Mouse (Mus musculus) intestine, embryonic 14.5 days (tissue): ENCODE results near the gene Ttc17. TPM values are rescaled to one million over a fixed set of nuclear protein-coding genes. Genes with fewer than 3 reads are reported as not detected.
A peak's percentile ranks its signal among the peaks of the same experiment; 100 is the strongest.

Experiments
- ATAC-seq: fragments of 200-750 bp; cut with Nextera tagmentation; replicated peaks from 2 replicates; pipeline ENCODE4 v1.8.0; 2017; ENCODE audit warnings: low read depth, moderate number of reproducible peaks, moderate TSS enrichment, moderate library complexity; ENCODE audit not compliant: low FRiP score, low TSS enrichment
- DNase-seq: peaks from one replicate; pipeline ENCODE4 v3.0.0-alpha.2; 2018; ENCODE audit warnings: low spot score
- H3K27ac ChIP-seq: fragments of 300-500 bp; sonication (generic); 2 replicates; pipeline ENCODE4 v1.5.1; 2014; ENCODE audit warnings: low read depth, mild to moderate bottlenecking, control low read depth
- H3K27me3 ChIP-seq: fragments of 300-500 bp; sonication (generic); replicated peaks from 2 replicates; pipeline ENCODE4 v1.6.1; 2014; ENCODE audit warnings: low read length, control low read depth; ENCODE audit not compliant: control insufficient read depth, insufficient read depth
- H3K36me3 ChIP-seq: fragments of 300-500 bp; sonication (generic); 2 replicates; pipeline ENCODE4 v1.6.1; 2014; ENCODE audit warnings: low read length, control low read depth; ENCODE audit not compliant: control insufficient read depth, insufficient read depth
- H3K4me1 ChIP-seq: fragments of 300-500 bp; sonication (generic); replicated peaks from 2 replicates; pipeline ENCODE4 v1.6.1; 2014; ENCODE audit warnings: low read length, control low read depth, mixed read lengths; ENCODE audit not compliant: control insufficient read depth, insufficient read depth
- H3K4me2 ChIP-seq: fragments of 300-500 bp; sonication (generic); 2 replicates; pipeline ENCODE4 v1.6.1; 2014; ENCODE audit warnings: low read length
- H3K4me3 ChIP-seq: fragments of 300-500 bp; sonication (generic); 2 replicates; pipeline ENCODE4 v1.5.1; 2014; ENCODE audit warnings: low read depth, low read length, control low read depth, mixed read lengths
- H3K9ac ChIP-seq: fragments of 300-500 bp; sonication (generic); 2 replicates; pipeline ENCODE4 v1.6.1; 2014; ENCODE audit warnings: mild to moderate bottlenecking, low read length
- H3K9me3 ChIP-seq: fragments of 300-500 bp; sonication (generic); 2 replicates; pipeline ENCODE4 v1.6.1; 2016; ENCODE audit warnings: low read length, control low read depth; ENCODE audit not compliant: control insufficient read depth
- WGBS: fragments of 180-500 bp; shearing (Covaris S2); extraction: QIAGEN DNeasy Blood & Tissue Kit; methylation state at CpG from one replicate; pipeline ENCODE4 v1.1.7; 2014; 5-methylcytosine and 5-hydroxymethylcytosine counted together
- microRNA counts: library from miRNA; unstranded; fragments of <30 nt; microRNA quantifications from one replicate; lab custom pipeline; 2016
- microRNA-seq: library from miRNA; unstranded; fragments of <30 nt; microRNA quantifications from one replicate; pipeline ENCODE4, GENCODE M21; 2016
- polyA plus RNA-seq: library from polyadenylated mRNA; unstranded; fragments of >200 nt; fragmentation: Nextera tagmentation; extraction: Ambion mirVana; gene quantifications from 2 replicates; pipeline ENCODE4 v1.2.1, GENCODE M21; 2014

Ttc17 gene
- polyA plus RNA-seq, 1 experiment from 2014 or later = 17.7 TPM

DNA sequence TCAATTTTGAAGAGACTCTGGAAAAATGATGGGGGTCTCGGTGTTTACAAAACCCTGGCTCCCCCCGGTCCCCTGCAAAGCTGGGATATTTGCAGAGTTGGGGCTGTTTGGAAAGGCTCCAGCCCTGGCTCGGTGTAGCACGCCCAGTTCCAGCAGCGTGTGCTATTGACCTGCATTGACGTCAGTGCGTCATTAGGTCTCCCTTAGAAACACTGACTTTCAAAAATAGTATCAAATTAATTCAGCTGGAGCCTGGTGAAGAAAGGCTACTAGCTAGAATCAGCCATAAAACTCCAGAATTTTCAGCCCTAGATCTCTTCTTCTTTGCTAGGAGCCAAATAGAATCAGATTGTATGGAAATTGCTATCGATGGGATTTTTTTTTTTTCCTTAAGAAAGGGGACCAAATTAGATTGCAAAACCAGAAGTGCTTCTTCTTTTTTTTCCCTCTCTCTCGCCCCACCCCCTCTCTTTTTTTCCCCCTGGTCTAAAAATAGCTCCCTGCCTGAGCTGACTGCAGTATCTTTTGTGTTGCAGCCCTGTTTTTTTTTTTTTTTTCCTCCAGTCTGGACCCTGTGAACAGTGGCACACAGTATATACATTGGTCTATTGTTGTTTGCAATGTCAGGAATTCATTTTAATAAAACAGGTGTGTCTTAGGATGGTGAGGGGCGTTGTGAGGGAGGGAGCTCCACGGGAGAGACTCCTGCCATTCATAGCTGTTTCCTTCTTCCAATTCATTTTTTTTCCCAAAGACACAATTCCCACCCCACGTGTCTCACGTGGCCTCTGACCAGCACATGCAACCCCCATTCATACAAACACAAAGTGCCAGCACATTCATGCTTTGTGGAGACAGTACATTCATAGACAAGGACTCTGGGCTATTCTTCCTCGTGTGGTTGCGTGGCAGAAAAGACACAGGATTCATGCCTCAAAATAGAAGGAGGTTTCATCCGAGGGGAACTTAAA lies 141.0 kb downstream of the Ttc17 start:
- H3K27me3 ChIP-seq = peaks cover 18% of the 10 kb centered on the region; the same call in 1 of the 2 replicates
- WGBS = 7% methylated on average over 16 of the region's 16 CpGs
- no peak overlapping the region for H3K27ac ChIP-seq
- H3K4me3 ChIP-seq = peak overlapping the region; percentile 25
- DNase-seq = no peak
- peaks cover 16% of the 10 kb centered on the region for H3K4me1 ChIP-seq
- H3K9ac ChIP-seq = no peak overlapping the region
- H3K9me3 ChIP-seq = no peaks in the 10 kb centered on the region
- ATAC-seq = 0 out of 2 replicates have a peak, but pooled peaks have one; percentile 28
- peak overlapping the region; percentile 57 for H3K4me2 ChIP-seq
- H3K36me3 ChIP-seq = no peaks in the 10 kb centered on the region

GRCm38 (mm10) chr2:94264631-94265098 lies 141.8 kb downstream of the Ttc17 start:
- ATAC-seq (no peak), DNase-seq (no peak)

GRCm38 (mm10) chr2:94264006-94264405 lies 142.5 kb downstream of the Ttc17 start:
- WGBS = 2% methylated on average over 2 of the region's 2 CpGs
- Histone ChIP-seq H3K4me2 (peak overlapping the region; percentile 57), H3K36me3 (no peaks in the 10 kb centered on the region), H3K27ac (no peak overlapping the region), H3K4me3 (peak overlapping the region; percentile 25), H3K27me3 (peaks cover 19% of the 10 kb centered on the region; the same call in 1 of the 2 replicates), H3K9me3 (no peaks in the 10 kb centered on the region), H3K4me1 (peaks cover 16% of the 10 kb centered on the region), H3K9ac (no peak overlapping the region)
- ATAC-seq (no peak), DNase-seq (no peak)

More at GRCm38 (mm10) chr2:94264631-94265098, 141.8 kb downstream of the Ttc17 start:
- Histone ChIP-seq H3K4me2 (peak overlapping the region; percentile 57), H3K27me3 (peaks cover 19% of the 10 kb centered on the region; the same call in 1 of the 2 replicates), H3K9ac (no peak overlapping the region), H3K4me1 (peaks cover 16% of the 10 kb centered on the region), H3K9me3 (no peaks in the 10 kb centered on the region), H3K27ac (no peak overlapping the region), H3K36me3 (no peaks in the 10 kb centered on the region), H3K4me3 (peak overlapping the region; percentile 25)
- WGBS = 2% methylated on average over 12 of the region's 12 CpGs

DNA sequence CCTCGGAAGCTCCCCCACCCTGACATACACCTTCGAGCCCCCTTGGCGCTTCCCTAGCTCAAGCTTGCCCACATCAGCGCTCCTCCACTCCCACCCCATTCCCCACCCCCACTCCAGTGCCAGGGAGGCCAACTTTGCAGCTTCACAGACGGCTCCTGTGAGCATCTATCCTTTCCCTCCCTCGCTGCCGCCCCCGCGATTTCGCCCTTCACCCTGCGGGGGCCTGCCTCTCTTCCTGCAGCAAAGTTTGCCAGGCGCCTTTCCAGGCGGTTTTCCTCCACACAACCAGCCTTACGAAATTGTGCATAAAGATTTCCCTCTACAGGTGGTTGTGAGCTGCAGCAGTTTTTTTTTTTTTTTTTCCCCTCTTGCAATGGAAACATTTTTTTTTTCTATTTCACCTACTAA lies 143.0 kb downstream of the Ttc17 start:
- ATAC-seq (no peak), DNase-seq (peak; percentile 65)
- peaks cover 19% of the 10 kb centered on the region; the same call in 1 of the 2 replicates for H3K27me3 ChIP-seq
- H3K4me3 ChIP-seq = peak overlapping the region; percentile 13; the same call in 1 of the 2 replicates
- no peaks in the 10 kb centered on the region for H3K36me3 ChIP-seq
- H3K9me3 ChIP-seq = no peaks in the 10 kb centered on the region
- H3K4me2 ChIP-seq = peak overlapping the region; percentile 57
- H3K4me1 ChIP-seq = peaks cover 16% of the 10 kb centered on the region
- H3K27ac ChIP-seq = no peak overlapping the region
- under 1% methylated on average over 14 of the region's 14 CpGs for WGBS
- no peak overlapping the region for H3K9ac ChIP-seq

DNA sequence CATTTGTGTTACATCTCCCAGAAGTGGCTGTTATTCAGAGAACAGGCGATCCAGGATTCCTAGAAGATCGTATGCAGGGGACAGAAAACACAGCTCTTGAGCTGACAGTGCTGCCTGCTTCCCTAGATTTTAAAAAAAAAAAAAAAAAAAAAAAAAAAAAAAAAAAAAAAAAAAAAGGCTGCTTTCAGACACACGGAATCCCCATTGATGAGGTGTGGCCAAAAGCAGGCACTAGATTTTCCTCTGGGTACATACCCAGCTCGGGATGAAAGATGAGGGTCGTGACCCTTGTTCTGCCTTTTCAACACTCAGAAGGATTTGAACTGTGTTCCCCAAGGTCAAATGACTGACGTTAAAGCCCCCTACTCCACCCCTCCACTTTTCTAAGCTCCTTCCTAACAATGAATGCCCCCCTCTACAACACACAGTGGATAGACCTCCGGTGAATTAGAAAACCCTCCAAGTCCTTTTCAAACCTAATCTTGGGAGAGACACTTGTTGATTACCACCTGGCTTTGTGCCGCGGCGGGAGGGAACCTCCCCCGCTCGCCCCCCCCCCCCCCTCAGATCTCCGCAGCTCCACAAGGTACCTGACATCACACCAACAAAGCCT lies 143.5 kb downstream of the Ttc17 start:
- ATAC-seq = no peak; the same call in 1 of the 2 replicates

DNA sequence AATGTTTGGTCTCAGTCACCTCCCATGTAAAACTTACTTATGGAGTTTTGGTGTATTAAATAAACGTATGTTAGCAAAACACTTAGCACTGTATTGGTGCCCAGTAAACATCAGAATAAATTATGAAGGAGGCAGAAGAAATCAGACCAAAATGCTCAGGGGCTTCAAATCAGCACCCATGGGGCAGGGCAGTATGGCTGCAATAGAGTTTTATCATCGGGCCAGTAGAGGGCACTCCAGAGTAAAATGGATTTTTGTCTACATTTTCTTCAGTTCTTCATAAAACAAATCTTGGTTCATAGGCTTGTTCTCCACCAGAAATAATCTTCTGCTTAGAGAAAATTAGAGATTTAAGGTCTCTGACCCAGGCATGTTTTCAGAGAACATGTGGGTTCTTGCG lies 152.4 kb downstream of the Ttc17 start:
- DNase-seq (no peak), ATAC-seq (no peak)
- H3K4me3 ChIP-seq = no peak overlapping the region
- H3K9me3 ChIP-seq = no peaks in the 10 kb centered on the region
- peaks cover 4% of the 10 kb centered on the region; the same call in 1 of the 2 replicates for H3K27me3 ChIP-seq
- H3K9ac ChIP-seq = no peak overlapping the region
- no peak overlapping the region for H3K27ac ChIP-seq
- WGBS = 20% methylated on average over 3 of the region's 3 CpGs
- H3K4me2 ChIP-seq = no peak overlapping the region
- no peaks in the 10 kb centered on the region for H3K36me3 ChIP-seq
- H3K4me1 ChIP-seq = no peaks in the 10 kb centered on the region

More for the DNA sequence above, 143.5 kb downstream of the Ttc17 start:
- H3K4me2 ChIP-seq = peak overlapping the region; percentile 57
- H3K36me3 ChIP-seq = no peaks in the 10 kb centered on the region
- H3K9ac ChIP-seq = no peak overlapping the region
- H3K4me3 ChIP-seq = peak overlapping the region; percentile 13; the same call in 1 of the 2 replicates
- H3K27ac ChIP-seq = no peak overlapping the region
- peaks cover 19% of the 10 kb centered on the region; the same call in 1 of the 2 replicates for H3K27me3 ChIP-seq
- no peaks in the 10 kb centered on the region for H3K9me3 ChIP-seq
- WGBS = 1% methylated on average over 12 of the region's 13 CpGs
- peaks cover 16% of the 10 kb centered on the region for H3K4me1 ChIP-seq
- DNase-seq = no peak

MicroRNAs within 50 kb of the gene (microRNA counts, 519-probe panel; counts per million panel counts)
- microRNA mmu-miR-670 (lab: Ali Mortazavi, UCI) = 1,533 counts per million, percentile 9 among the panel's probes with 10 or more counts

Small RNAs within 50 kb of the gene (microRNA-seq; reads per million reads assigned to microRNA genes)
- gene Mir670 = 12.1 reads per million, percentile 41 among the genes with 10 or more reads in this experiment

Other genes with a start within 250 kb of the Ttc17 start
- gene Hsd17b12, start 248.7 kb downstream of the Ttc17 start, polyA plus RNA-seq = 136 and 141 TPM in 2 replicates
- 157 and 166 TPM in 2 replicates for gene Api5, start 31.4 kb upstream of the Ttc17 start, polyA plus RNA-seq